Mouse (Mus musculus): ENCODE results near the gene Frrs1.

Gene Frrs1

DNA sequence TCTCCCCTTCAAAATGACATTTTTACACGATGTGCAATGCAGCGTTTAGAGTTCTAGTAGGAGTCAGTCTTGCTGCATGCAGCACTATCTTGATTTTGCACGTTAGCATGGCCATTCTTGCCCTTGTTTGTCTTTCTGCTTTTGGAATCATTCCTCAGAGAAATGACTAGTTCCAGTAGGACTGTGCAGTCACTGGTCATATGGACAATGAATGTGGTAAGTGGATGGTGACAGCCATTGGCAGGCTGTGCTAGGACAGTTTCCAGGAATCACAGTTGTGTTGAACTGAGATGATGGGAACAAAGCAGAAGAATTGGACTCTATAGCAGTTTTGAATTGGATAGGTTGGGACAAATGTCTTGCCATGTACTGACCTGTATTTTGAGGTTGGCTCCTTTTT is 55.7 kb downstream of the Frrs1 start:
- no peak for DNase-seq

DNA sequence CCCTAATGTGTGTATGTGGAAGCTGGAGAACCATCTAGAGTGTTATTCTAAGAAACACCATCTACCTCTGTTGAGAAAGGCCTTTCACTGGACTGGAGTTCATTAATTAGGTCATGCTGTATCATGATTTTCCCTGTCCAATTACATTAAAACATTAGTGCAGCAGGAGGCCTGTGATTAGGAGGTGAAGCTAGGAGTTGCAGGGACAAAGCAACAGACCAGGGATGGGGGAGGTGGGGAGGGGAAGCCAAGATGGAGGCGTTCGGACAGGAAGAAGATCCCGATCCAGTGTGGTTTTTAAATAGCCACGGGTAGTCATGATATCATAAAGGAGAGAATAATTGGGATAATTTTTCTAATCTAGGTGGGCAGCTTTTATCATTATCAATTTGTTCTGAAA is 57.8 kb downstream of the Frrs1 start:
- no peak for DNase-seq

DNA sequence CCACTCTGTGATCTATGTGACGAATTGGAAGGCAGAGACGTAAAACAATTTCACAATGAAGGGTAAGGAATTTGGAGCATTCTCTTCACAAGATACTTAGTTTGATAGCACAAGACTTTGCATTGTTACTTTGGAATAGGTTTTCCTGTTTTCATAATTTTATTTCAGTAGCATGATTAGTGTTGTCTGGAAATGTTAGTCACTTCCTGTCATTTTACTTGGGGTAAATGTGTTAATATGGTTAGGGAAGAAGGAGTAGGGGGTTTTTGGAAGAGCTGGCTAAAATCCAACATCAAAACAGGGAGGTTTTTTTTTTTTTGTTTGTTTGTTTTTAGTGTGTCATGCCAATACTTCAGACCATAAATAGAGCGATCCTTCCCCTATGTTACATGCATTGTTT is 62.3 kb downstream of the Frrs1 start:
- no peak for DNase-seq

DNA sequence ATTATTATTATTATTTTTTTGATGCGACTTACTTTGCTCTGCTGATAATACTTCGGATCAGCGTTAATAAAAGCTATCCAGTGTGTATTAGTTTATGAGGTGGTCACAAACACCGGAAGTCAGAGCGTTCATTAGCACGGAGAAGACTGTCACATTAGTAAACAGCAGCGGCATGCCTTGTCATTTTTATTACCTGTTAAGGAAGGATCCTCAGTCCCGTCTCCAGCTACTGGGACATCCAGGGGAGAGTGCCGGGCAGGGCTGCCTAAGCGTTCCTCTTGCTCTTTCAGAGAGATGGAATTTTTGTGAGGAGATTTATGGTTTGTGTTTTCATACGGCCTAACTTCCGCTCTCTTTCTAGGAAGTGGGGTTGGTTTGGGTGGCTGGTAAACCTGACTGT is 63.8 kb downstream of the Frrs1 start:
- no peak for DNase-seq

GRCm38 (mm10) chr3:116928994-116929393 is 69.7 kb downstream of the Frrs1 start:
- DNase-seq, result peak in 1 of 2 experiments; percentile 11

DNA sequence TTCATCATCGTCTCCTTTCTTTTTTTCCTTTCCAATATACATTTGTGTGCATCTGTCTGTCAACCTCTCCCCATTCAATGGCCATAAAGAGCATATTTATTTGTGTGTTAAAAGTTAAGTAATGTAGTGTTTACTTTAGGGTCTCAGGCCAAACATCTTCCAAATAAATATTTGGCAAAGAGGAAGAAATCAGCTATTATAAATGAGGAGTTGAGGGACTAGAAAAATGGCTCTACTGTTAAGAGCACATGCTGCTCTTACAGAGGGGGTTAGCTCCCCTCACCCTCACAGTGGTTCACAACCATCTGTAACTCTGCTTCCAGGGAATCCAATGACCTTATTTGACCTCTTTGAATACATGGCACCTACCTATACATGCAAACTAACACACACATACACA is 73.9 kb downstream of the Frrs1 start:
- no peak for DNase-seq

DNA sequence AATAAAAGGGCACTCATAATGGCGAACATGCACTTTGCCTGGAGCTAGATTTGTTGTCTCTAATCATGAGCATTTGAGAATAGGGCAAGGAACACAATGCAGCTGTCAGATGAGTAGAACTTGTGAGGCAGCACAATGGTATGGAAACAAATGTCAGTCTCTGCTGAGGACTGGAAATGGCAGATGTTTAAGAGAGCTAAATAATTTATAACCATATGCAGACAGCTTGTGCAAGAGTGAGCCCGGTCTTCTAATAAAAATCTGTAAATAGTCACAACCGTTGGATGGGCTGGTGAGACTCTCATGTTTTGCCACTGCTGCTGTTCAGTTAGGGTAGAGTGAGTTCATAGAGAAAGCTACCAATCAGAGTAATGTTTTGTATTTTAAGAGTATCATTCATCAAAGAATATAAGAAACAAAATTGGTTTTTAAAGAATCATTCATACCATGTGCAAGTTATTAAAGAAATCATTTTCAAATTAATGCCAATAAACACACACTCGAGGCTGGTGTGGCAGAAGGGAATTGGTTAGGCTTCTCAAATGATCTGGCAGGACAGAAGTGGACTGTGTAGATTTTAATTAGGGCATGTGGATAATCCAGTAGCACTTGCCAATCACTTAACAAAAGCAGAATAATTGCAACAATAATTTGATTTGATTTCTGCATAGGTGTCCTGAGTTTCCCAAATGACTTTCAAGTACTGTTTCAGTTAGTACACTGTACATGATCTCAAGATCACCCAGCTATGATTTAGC is 77.8 kb downstream of the Frrs1 start:
- no peak for DNase-seq

DNA sequence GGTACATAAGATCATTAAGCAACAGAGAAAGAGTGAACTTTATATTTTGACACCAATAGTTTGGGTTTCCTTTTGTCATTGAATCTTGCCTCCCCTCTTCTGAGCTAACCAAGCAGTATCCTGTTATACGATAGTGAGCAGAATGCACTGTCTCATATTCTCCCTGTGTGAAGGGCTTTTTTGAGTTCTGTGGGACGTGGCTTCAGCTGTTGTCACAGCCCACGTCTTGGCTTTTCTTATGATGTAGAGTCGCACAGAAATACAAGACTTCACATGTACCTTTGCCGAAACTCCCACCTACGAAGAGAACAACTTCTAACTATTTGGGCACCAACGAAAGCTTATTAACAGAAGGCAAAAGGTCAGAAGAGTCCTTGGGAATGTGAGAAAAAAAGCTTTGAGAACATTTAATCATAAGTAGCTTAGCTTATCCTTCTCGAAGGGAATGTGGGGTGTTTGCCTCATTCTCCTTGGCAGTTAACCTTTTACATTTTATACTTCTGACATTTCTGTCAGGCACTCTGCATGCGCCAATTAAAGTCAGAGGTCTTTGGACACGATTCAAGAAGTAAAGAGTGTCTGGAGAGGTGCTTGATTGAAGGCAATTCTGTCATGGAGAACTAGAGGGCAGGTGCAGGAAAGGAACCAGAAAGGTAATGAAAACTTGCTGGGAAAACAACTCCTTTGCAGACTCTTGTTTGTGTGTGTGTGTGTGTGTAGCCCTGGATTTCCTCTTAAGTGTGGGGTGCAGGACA is 81.7 kb downstream of the Frrs1 start:
- DNase-seq, result peak; percentile 25 to 67

GRCm38 (mm10) chr3:116941559-116942117 is 82.4 kb downstream of the Frrs1 start:
- DNase-seq, result no peak

DNA sequence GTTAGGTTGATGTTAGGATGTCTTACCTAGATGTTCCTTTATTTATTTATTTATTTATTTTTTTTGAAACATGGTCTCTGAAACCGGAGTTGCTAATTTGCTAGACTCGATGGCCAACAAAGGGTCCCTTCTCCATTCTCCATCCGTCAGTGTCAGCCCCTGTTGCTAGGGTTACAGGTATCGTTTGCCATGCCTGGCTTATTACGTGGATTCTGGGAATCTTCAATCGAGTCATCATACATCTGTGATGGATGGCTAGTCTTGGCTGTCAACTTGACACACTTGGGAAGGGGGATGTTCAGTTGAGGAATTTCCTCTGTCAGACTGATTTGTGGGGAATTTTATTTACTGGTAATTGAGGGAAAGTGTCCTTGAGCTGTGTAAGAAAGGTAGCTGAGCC is 83.5 kb downstream of the Frrs1 start:
- no peak for DNase-seq

DNA sequence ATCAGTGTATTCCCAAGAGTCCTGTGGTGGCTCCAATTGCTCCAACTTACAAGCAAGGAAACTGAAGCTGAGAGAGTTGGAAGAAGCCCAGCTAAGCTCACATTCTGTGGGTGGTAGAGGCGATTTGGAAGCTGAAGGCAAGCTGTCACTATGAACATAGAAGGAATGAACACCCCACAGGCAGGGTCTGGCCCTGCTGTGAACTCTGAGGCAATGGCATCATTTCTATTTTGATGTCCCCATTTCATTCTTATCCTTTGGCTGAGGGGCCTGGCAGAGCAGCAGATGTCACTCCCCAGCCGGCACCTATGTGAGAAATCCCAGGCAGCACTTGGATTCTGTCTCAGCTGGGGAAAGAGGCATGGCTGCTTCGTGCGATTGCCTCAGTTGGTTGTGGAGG is 84.2 kb downstream of the Frrs1 start:
- DNase-seq, result no peak

DNA sequence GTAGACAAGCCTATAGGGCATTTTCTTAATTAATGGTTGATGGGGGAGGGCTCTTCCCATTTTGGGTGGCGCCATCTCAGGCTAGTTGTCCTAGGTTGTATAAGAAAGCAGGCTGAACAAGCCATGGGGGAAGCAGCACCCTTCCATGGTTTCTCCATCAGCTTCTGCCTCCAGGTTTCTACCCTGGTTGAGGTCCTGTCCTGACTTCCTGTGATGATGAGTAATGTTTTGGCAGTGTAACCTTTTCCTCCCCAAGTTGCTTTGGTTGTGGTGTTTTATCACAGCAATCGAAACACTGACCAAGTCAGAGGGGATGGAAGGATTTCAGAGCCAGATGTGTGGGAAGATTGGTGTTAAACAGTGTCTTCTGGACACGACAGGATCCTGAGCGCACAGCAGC is 87.2 kb downstream of the Frrs1 start:
- no peak for DNase-seq

GRCm38 (mm10) chr3:116950665-116951115 is 91.4 kb downstream of the Frrs1 start:
- DNase-seq, result peak in 1 of 2 experiments; percentile 60

DNA sequence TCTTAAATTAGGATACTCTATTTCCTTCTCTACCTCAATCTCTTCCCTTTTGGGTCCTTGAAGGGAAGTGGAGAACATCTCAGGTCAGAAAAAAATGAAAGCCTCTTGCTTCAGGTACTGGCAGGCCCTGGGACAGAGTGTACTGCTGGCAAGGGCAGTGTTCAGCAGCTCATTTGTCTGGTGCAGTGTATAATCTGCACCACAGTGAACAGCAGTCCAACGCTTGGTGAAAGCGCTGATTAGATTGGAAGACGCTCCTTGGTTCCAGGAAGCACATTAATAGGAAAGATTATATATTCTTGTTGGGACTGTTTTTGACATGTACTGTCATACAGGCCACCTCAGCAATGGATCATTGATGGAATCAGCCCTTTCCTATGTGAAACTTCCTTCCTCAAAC is 92.2 kb downstream of the Frrs1 start:
- DNase-seq, result peak in 1 of 2 experiments; percentile 47

- peak in 1 of 2 experiments; percentile 56 for DNase-seq
Observed at GRCm38 (mm10) chr3:116952242-116952899, 93.1 kb downstream of the Frrs1 start.

DNA sequence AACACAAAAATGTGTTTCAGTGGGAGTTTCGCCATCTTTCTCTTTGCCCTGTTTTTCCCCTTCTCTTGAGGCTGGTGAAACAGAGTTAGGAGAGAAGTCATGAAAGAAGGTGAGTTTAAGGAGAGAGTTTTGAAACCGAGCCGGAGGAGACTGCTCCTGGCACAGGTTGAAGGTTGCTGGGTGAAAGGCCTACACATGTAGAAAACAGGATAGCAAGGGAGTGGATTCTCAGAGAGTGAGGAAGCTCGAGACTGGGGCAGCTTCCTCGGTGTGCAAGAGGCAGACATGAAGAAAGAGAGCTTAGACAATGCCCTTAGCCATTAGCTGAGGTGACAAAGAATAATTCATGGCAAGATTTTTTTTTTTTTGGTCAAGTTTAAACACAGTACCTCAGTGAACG is 94.1 kb downstream of the Frrs1 start:
- DNase-seq, result no peak

GRCm38 (mm10) chr3:116955061-116955460 is 95.8 kb downstream of the Frrs1 start:
- DNase-seq, result peak; percentile 59 to 73
